Mouse (Mus musculus) bone marrow macrophage, adult 2 months (primary cell): ENCODE data around the gene Macrod2.

Source experiments
- CTCF ChIP-seq: IDR thresholded peaks from 2 replicates; pipeline ENCODE4 v1.5.1; 2012; ENCODE audit warnings: low read depth, mild to moderate bottlenecking, low read length, moderate library complexity
- POLR2A ChIP-seq: IDR thresholded peaks from 2 replicates; pipeline ENCODE4 v1.6.1; 2012; ENCODE audit warnings: mild to moderate bottlenecking, low read depth, low read length, borderline replicate concordance

- TF ChIP-seq CTCF (no peak), POLR2A (no peak)
Measured at GRCm38 (mm10) chr2:142230985-142231549, 1836.0 kb downstream of the Macrod2 start.
